Mouse (Mus musculus): ENCODE measurements around the gene Ikzf1.

DNA sequence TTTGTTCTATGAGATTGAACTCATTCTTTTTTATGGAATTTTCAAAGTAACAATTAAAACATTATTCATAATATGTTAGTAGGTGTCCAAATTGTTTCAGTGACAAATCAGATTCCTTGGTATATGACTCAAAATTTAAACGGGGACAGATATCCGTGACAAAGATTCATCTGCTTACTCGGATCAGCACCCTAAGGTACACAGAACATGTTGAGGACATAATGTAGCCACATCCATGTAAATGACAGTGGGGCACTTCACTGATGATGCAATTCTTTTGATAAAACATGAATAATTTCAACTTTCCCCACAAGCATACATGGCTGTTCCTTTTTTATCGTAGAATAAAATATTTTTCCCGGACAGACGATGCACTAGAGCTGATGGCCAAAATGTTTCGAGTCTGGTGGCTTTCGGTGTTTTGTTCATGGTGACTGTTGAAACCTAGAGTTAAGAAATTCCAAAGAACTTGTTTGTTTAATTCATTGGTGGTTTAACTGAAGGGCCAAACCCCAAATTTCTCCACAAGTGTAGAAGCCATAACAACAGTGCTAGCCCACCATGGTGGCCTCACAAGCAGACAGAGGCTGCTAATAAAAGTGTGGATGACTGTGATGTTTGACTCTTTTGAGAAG is 2.9 kb downstream of the Ikzf1 start:
- TF ChIP-seq POLR2A (IDR thresholded peaks at IDR 0.05; ENCODE audit: low read depth, low read length) (no peak), CTCF (IDR thresholded peaks at IDR 0.05; ENCODE audit: extremely low read depth, insufficient read length, insufficient replicate concordance, low read depth, low read length) (no peak)

Measured in small intestine, adult 2 months (tissue).